Mouse (Mus musculus) forebrain, embryonic 15.5 days (tissue): ENCODE data around the gene Kctd21. TPM values are rescaled to one million over a fixed set of nuclear protein-coding genes. Genes with fewer than 3 reads are reported as not detected.

Experiments used
- ATAC-seq: fragments of 200-750 bp; cut with Nextera tagmentation; replicated peaks from 2 replicates; pipeline ENCODE4 v1.8.0; 2017; ENCODE audit warnings: mild to moderate bottlenecking, moderate TSS enrichment, moderate library complexity
- H3K27ac ChIP-seq: fragments of 300-500 bp; sonication (generic); replicated peaks from 2 replicates; pipeline ENCODE4 v1.5.1; 2015; ENCODE audit warnings: mild to moderate bottlenecking, inconsistent platforms
- H3K27me3 ChIP-seq: fragments of 300-500 bp; sonication (generic); 2 replicates; pipeline ENCODE4 v1.6.1; 2015; ENCODE audit warnings: inconsistent platforms
- H3K36me3 ChIP-seq: fragments of 300-500 bp; sonication (generic); 2 replicates; pipeline ENCODE4 v1.6.1; 2015; ENCODE audit warnings: mild to moderate bottlenecking, inconsistent platforms
- H3K4me1 ChIP-seq: fragments of 300-500 bp; sonication (generic); 2 replicates; pipeline ENCODE4 v1.6.1; 2015; ENCODE audit warnings: inconsistent platforms
- H3K4me2 ChIP-seq: fragments of 300-500 bp; sonication (generic); replicated peaks from 2 replicates; pipeline ENCODE4 v1.6.1; 2015; ENCODE audit warnings: mild to moderate bottlenecking, inconsistent platforms
- H3K4me3 ChIP-seq: fragments of 300-500 bp; sonication (generic); 2 replicates; pipeline ENCODE4 v1.5.1; 2015; ENCODE audit warnings: mild to moderate bottlenecking, inconsistent platforms
- H3K9ac ChIP-seq: fragments of 300-500 bp; sonication (generic); replicated peaks from 2 replicates; pipeline ENCODE4 v1.6.1; 2015; ENCODE audit warnings: mild to moderate bottlenecking, inconsistent platforms
- H3K9me3 ChIP-seq: fragments of 300-500 bp; sonication (generic); 2 replicates; pipeline ENCODE4 v1.6.1; 2016; ENCODE audit warnings: inconsistent platforms
- WGBS: fragments of 180-500 bp; shearing (Covaris S2); methylation state at CpG from one replicate; pipeline ENCODE4 v1.1.7; 2015; ENCODE audit warnings: mixed read lengths; 5-methylcytosine and 5-hydroxymethylcytosine counted together
- polyA plus RNA-seq: library from polyadenylated mRNA; unstranded; fragments of >200 nt; fragmentation: Nextera tagmentation; extraction: Ambion mirVana; gene quantifications from 2 replicates; pipeline ENCODE4 v1.2.1, GENCODE M21; 2015

The Kctd21 gene
- polyA plus RNA-seq, 1 experiment from 2014 or later = 7.1 TPM

DNA sequence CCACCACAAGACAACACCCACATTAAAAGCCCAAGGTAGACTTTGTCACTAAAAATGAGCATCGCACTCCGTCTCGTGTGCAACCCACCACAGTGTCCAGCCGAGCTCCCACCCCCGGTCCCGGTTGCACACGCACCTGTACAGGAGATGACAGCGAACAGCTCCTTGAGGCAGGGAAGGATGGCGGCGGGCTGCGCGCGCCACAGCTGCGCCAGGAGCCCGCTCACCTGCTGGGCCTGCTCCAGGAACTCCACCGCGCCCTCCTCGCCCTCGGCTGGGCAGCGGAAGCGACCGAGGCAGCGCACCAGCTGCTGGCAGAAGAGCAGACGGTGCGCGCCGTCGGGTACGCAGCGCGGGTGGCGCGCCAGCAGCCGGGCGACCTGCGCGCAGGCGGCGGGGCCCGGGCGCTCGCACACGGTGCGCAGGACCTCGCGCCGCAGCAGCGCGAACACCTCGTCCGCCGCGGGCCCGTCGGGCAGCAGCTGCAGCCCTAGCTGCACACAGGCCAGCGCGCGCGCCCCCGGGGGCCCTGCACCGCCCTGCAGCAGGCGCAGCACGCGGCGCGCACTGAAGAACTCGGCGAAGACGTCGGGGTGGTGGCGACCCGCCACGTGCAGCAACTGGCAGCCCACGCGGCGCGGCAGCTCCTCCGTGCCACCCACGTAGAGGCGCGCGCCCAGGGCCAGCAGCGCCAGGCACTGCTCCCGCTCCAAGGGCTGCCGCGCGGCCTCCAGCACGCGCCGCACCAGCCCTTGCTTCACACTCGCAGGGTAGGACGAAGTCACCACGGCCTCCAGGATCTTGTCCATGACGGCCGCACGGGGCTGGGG is 6.8 kb upstream of the Kctd21 start:
- Histone ChIP-seq H3K27me3 (peaks cover 26% of the 10 kb centered on the region), H3K4me3 (peak overlapping the region; percentile 33), H3K9me3 (no peaks in the 10 kb centered on the region), H3K9ac (no peak overlapping the region), H3K4me2 (peak overlapping the region; percentile 44), H3K4me1 (peaks cover 21% of the 10 kb centered on the region), H3K27ac (no peak overlapping the region), H3K36me3 (no peaks in the 10 kb centered on the region; the same call in 1 of the 2 replicates)
- 12% methylated on average over 94 of the region's 96 CpGs for WGBS
- peak; percentile 54 for ATAC-seq

GRCm38 (mm10) chr7:97327376-97327775 is 4.8 kb upstream of the Kctd21 start:
- Histone ChIP-seq H3K27ac (no peak overlapping the region), H3K9ac (no peak overlapping the region), H3K4me1 (peaks cover 34% of the 10 kb centered on the region), H3K27me3 (peaks cover 26% of the 10 kb centered on the region), H3K4me2 (no peak overlapping the region), H3K36me3 (no peaks in the 10 kb centered on the region; the same call in 1 of the 2 replicates), H3K9me3 (no peaks in the 10 kb centered on the region), H3K4me3 (no peak overlapping the region)
- WGBS = 97% methylated on average over 4 of the region's 4 CpGs
- ATAC-seq = no peak

GRCm38 (mm10) chr7:97328891-97329588 is 3.1 kb upstream of the Kctd21 start:
- WGBS = 73% methylated on average over 13 of the region's 13 CpGs
- no peaks in the 10 kb centered on the region for H3K9me3 ChIP-seq
- H3K4me3 ChIP-seq = no peak overlapping the region
- peaks cover 26% of the 10 kb centered on the region for H3K27me3 ChIP-seq
- no peaks in the 10 kb centered on the region for H3K36me3 ChIP-seq
- H3K4me1 ChIP-seq = peaks cover 45% of the 10 kb centered on the region
- H3K9ac ChIP-seq = no peak overlapping the region
- H3K4me2 ChIP-seq = no peak overlapping the region
- no peak overlapping the region for H3K27ac ChIP-seq
- ATAC-seq = no peak

- no peak overlapping the region for H3K4me3 ChIP-seq
- H3K4me1 ChIP-seq = peaks cover 45% of the 10 kb centered on the region
- no peaks in the 10 kb centered on the region for H3K9me3 ChIP-seq
- peaks cover 25% of the 10 kb centered on the region for H3K27me3 ChIP-seq
- no peaks in the 10 kb centered on the region for H3K36me3 ChIP-seq
- ATAC-seq = no peak
- no peak overlapping the region for H3K4me2 ChIP-seq
- no peak overlapping the region for H3K9ac ChIP-seq
- WGBS = 89% methylated on average over 3 of the region's 3 CpGs
- no peak overlapping the region for H3K27ac ChIP-seq
Measured at GRCm38 (mm10) chr7:97329676-97330075, 2.5 kb upstream of the Kctd21 start.

DNA sequence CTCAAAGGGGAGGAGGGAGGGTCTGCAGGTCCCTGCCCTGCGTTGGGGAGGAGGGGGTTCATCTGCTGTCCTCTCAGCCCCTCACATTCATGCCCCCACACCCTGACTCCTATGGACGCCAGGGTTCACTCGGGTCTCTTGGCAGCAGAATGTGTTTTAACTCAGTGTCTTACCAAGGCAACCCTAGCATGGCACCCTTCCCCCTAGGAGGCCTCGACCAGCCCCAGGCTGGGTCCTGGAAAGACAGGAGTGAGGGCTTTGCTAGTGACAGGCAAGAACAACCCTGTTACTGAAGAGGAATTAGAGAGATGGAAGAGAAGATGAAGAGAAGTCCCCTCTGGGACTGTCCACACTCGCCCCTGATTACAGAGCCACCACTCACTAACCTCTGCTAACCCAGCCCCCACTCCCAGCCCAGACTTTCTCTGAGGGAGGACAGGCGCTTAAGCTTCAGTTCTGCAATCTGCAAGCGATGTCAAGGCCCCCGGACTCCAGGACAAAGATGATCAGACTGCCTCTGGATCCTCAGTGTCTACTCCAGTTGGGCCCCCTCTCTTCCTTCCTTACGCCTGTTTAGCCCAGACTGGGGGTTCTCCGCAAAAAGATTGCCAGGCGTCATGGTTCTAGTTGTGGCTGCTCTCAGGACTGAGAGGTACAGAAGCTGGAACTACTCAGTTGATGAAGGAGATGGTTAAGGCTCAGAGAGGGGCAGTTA is 1.0 kb upstream of the Kctd21 start:
- 70% methylated on average over 11 of the region's 11 CpGs for WGBS

GRCm38 (mm10) chr7:97332667-97333041 is 527 bp downstream of the Kctd21 start:
- ATAC-seq = no peak
- peak overlapping the region; percentile 45 for H3K4me2 ChIP-seq
- 3% methylated on average over 9 of the region's 9 CpGs for WGBS

More for the DNA sequence above, 1.0 kb upstream of the Kctd21 start:
- Histone ChIP-seq H3K27ac (no peak overlapping the region), H3K4me1 (peaks cover 37% of the 10 kb centered on the region), H3K36me3 (no peaks in the 10 kb centered on the region), H3K27me3 (peaks cover 12% of the 10 kb centered on the region), H3K9me3 (no peaks in the 10 kb centered on the region), H3K4me3 (peak overlapping the region; percentile 93), H3K9ac (peak overlapping the region; percentile 83), H3K4me2 (peak overlapping the region; percentile 84)
- no peak for ATAC-seq

DNA sequence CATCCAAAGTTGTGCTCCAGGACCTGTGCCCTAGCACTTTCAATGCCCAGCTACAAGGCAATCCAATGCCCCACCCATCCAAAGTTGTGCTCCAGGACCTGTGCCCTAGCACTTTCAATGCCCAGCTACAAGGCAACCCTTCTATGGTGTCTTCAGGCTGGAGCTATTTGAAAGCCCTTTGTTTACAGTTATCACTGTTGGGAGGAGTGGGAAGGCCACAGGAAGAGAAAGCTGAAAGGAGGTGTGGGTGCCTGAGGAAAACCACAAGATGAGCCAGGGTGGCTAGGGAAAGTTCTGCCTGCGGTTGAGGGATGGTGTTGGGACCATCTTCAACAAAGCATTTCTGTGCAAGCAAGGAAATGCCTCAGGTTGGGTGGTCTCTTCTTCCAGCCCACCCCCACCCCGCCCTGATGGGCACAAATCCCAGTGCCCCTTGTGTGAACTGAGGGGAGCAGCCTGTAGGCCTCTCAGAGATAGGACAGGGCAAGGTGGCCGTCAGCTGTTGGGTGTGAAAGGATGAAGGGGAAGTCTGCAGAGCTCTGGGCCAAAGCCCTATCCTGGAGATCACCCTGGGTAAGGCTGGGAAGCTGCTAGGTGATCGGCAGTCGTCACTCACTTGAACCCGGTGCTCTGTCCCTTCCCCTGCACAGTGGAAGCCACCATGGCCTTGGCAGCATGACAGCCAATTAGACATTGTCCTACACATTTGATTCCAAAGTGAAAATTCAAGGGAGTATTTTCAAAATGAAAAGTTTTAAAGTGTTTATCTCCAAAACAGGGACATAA is 1.2 kb downstream of the Kctd21 start:
- Histone ChIP-seq H3K9me3 (no peaks in the 10 kb centered on the region), H3K4me1 (peaks cover 37% of the 10 kb centered on the region), H3K4me2 (peak overlapping the region; percentile 45), H3K36me3 (no peaks in the 10 kb centered on the region), H3K27me3 (no peaks in the 10 kb centered on the region), H3K4me3 (peak overlapping the region; percentile 93), H3K27ac (0 out of 2 replicates have a peak overlapping the region, but pooled peaks have one; percentile 78), H3K9ac (peak overlapping the region; percentile 77; the same call in 1 of the 2 replicates)
- 77% methylated on average over 6 of the region's 6 CpGs for WGBS
- no peak for ATAC-seq

More at GRCm38 (mm10) chr7:97332667-97333041, 527 bp downstream of the Kctd21 start:
- peaks cover 37% of the 10 kb centered on the region for H3K4me1 ChIP-seq
- H3K4me3 ChIP-seq = peak overlapping the region; percentile 93
- H3K9me3 ChIP-seq = no peaks in the 10 kb centered on the region
- no peaks in the 10 kb centered on the region for H3K36me3 ChIP-seq
- no peaks in the 10 kb centered on the region for H3K27me3 ChIP-seq
- peak overlapping the region; percentile 78 for H3K27ac ChIP-seq
- H3K9ac ChIP-seq = peak overlapping the region; percentile 77

GRCm38 (mm10) chr7:97334406-97334805 is 2.3 kb downstream of the Kctd21 start:
- Histone ChIP-seq H3K27me3 (no peaks in the 10 kb centered on the region), H3K4me3 (no peak overlapping the region), H3K4me1 (peaks cover 37% of the 10 kb centered on the region), H3K27ac (no peak overlapping the region), H3K36me3 (no peaks in the 10 kb centered on the region), H3K4me2 (no peak overlapping the region), H3K9me3 (no peaks in the 10 kb centered on the region), H3K9ac (no peak overlapping the region)
- no peak for ATAC-seq
- WGBS = 91% methylated on average over 2 of the region's 2 CpGs

- H3K9ac ChIP-seq = no peak overlapping the region
- H3K36me3 ChIP-seq = no peaks in the 10 kb centered on the region
- WGBS = 72% methylated on average over 1 of the region's 1 CpGs
- H3K4me2 ChIP-seq = no peak overlapping the region
- H3K27me3 ChIP-seq = no peaks in the 10 kb centered on the region
- no peaks in the 10 kb centered on the region for H3K9me3 ChIP-seq
- H3K27ac ChIP-seq = no peak overlapping the region
- H3K4me3 ChIP-seq = no peak overlapping the region
- peaks cover 18% of the 10 kb centered on the region for H3K4me1 ChIP-seq
- no peak for ATAC-seq
Measured at GRCm38 (mm10) chr7:97336678-97337077, 4.6 kb downstream of the Kctd21 start.

- peaks cover 7% of the 10 kb centered on the region; the same call in 1 of the 2 replicates for H3K4me1 ChIP-seq
- H3K4me2 ChIP-seq = no peak overlapping the region
- peak overlapping the region; percentile 61; the same call in 1 of the 2 replicates for H3K27ac ChIP-seq
- H3K36me3 ChIP-seq = no peaks in the 10 kb centered on the region
- no peak for ATAC-seq
- no peaks in the 10 kb centered on the region for H3K9me3 ChIP-seq
- no peak overlapping the region for H3K4me3 ChIP-seq
- H3K9ac ChIP-seq = no peak overlapping the region
- 89% methylated on average over 4 of the region's 4 CpGs for WGBS
- H3K27me3 ChIP-seq = no peaks in the 10 kb centered on the region
Measured at GRCm38 (mm10) chr7:97338593-97338992, 6.5 kb downstream of the Kctd21 start.

DNA sequence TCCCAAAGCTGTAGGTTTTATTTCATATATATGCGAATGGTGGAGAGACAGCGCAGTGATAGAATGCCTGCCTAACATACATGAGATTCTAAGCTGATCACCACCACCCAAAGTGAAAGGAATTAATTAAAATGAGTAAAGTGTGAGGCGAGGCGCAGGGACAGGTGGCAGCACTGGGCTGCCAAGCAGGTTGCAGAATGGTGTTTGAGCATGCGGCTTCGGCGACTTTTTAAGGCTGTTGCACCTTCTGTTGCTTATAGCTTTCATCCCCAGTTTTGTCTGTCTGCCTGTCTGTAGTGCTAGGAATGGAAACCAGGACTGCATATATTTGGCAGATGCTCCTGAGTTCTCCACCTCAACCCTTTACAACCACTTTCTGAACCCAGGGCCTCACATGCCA is 7.5 kb downstream of the Kctd21 start:
- Histone ChIP-seq H3K9ac (no peak overlapping the region), H3K4me3 (no peak overlapping the region), H3K4me1 (peaks cover 12% of the 10 kb centered on the region), H3K36me3 (no peaks in the 10 kb centered on the region), H3K4me2 (no peak overlapping the region), H3K27ac (peak overlapping the region; percentile 61), H3K9me3 (no peaks in the 10 kb centered on the region), H3K27me3 (no peaks in the 10 kb centered on the region)
- ATAC-seq = peak; percentile 78
- 67% methylated on average over 7 of the region's 7 CpGs for WGBS
